Mouse (Mus musculus) cerebellum, adult 11-12 months (tissue): ENCODE results near the gene Gm3139.
"Not testable (repeated sequence)": the region's sequence is repeated elsewhere in the genome, so short reads cannot be mapped to it uniquely, and the experiment has no call there.

Source experiments
- DNase-seq: peaks from one replicate; pipeline ENCODE4 v3.0.0; 2022

Gm3139 gene

DNA sequence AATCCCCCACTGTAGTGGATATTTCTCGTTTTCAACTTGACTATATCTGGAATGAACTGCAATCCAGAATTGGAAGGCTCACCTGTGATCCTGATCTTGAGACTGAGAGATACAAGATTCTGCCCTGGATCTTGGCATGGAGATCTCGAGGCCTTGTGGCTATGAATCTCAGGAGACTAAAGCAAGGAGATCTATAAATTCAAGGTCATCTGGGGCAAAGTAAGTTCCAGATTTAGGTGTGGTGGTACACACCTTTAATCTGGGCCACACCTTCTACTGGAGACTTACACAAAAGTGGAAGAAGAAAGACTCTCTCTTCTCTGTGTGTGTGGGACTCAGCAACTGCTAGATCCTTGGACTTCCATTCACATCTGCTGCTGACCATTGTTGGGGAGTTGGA, at the start of gene Gm3139:
Gm3139 (plus strand) TSS at position 301 of the 400 bp plus-strand sequence.
- DNase-seq = not testable (repeated sequence)
